Mouse (Mus musculus) layer of hippocampus, adult 11-12 months (tissue): ENCODE results near the gene Hist3h2ba.
"Not testable (repeated sequence)": the region's sequence is repeated elsewhere in the genome, so short reads cannot be mapped to it uniquely, and the experiment has no call there.

Experiments
- DNase-seq: peaks from one replicate; pipeline ENCODE4 v3.0.0; 2022; ENCODE audit warnings: low spot score

The Hist3h2ba gene

GRCm38 (mm10) chr11:58938322-58939087 lies 10.2 kb upstream of the Hist3h2ba start, which contains the start of gene Rnf187:
Gene Rnf187, minus strand, starts transcription at chr11:58938916.
- peak; percentile 93 for DNase-seq

DNA sequence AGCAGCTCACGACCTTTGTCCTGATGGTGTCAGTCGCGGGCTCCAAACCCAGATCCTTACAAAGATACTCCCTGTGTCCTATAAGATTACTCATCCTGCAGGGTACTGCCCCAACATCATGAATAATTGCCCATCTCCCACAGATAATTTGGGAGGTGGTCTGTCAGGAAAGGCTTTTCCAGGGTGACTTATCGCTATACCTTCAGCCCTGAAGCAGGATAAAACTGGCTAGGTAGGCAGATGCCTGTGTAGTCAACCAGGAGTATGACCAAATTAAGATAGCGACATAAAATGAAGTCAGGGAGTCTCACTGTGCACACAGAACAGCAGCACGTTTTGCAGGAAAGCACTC lies 9.7 kb upstream of the Hist3h2ba start:
- DNase-seq: no peak

DNA sequence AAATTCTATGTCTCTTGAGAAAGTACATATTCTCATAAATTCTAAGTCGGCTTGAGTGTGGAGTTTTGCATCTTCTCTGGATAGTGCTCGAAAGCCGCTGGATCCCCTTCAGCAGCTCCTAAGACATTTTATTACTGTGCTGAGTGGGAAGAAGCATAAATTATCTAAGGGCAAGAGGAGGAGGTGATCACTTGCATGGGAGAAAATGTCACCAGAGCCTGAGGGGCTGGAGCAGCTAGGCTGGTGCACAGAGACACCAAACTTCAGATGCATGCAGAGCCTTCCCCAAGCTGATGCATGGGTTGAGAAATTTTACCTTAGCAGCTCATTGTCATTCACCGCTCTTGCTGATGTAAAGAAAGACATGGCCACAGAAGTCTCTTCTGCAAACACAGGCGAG lies 4.6 kb upstream of the Hist3h2ba start:
- DNase-seq: no peak

GRCm38 (mm10) chr11:58947306-58947705 lies 1.4 kb upstream of the Hist3h2ba start:
- DNase-seq: no peak

GRCm38 (mm10) chr11:58947798-58948528 lies 757 bp upstream of the Hist3h2ba start:
- peak; percentile 67 for DNase-seq

DNA sequence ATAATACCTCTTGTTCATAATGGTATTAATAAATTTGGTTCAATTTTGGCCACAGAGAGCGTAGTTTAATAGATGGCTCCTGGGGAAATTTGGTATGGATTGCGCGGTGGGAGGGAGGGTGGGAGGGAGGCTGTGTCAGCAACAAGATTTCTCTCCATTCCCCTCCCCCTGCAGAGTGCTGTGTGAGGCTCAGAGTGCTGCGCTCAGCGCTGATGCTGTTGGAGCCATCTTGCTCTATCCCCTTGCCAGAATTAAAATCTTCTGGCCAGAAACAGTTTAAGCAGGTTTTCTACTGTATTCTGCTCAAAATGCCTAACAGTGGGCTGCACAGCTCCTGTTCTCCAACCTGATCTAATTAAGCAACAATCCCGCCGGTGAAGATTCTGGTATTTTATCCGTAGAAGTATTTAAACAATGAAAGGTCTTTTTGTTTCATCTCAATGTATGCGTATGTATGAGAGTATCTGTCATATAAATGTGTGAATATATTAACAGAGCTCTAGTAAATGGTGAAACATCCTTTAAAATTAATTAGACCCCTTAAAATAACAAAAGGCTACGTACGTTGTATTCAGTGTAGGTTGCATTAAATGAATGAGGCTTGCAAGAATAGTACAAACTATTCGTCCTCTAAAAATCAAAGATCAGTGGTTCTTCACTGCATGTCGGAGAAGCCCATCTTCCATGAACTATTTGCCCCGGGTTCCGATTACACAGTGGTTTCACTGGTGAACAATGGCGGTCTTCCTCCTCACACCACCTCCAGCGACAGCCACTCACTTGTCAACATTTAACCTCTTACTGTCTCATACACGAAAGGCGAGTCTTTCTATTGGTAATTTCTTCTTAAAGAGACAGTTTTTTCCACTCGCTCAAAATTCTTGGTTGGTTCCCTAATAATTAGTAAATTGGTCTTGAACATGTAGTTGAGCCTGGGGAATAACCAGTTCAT lies 1.0 kb downstream of the Hist3h2ba start:
- DNase-seq: peak; percentile 74

- DNase-seq: no peak
These were observed 2.5 kb downstream of the Hist3h2ba start for GRCm38 (mm10) chr11:58951210-58951609.

GRCm38 (mm10) chr11:58953351-58954169 lies 4.8 kb downstream of the Hist3h2ba start:
- no peak for DNase-seq

DNA sequence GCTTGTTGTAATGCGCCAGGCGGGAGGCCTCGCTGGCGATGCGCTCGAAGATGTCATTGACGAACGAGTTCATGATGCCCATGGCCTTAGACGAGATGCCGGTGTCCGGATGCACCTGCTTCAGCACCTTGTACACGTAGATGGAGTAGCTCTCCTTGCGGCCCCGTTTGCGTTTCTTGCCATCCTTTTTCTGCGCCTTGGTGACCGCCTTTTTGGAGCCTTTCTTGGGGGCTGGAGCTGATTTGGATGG lies 5.4 kb downstream of the Hist3h2ba start:
- not testable (repeated sequence) for DNase-seq

GRCm38 (mm10) chr11:58954420-58955142 lies 5.9 kb downstream of the Hist3h2ba start, which contains the start of the genes Hist3h2a and Trim17:
Gene Hist3h2a, plus strand, starts transcription at chr11:58954685.
Gene Trim17, plus strand, starts transcription at chr11:58954685.
- DNase-seq: peak; percentile 95

DNA sequence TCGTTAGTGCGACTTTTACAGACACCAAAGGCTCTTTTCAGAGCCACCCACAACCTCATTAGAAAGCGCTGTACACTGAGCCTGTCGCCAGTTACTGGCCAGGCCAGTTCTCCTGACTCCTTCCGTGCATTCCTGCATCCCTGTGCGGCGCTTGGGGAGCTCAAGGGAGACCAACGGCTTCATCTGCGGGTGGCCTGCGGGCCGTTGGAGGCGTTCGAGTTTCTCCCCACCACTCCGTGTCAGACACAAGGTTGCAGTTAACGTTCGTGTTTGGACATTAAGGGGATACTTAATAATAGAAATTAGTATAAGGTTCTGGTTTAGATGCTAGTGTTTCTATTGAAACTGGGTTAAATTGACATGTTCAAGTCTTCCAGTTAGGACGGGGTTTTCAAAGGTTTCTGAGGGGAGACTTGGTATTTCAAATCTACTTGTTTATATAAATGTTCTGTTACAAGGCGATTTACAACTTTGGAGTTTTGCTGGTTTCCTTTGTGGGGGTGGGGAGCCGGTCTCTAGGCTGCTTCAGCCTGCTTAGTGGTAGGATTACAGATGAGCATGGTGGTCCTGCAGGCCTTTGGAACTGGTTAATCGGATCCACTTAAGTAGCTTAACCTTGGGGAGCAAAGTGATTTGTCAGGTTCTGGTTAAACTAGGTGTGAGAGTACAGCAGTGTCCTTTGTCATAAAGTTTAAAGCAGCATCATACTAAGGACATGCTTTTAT lies 6.6 kb downstream of the Hist3h2ba start:
- DNase-seq: no peak

DNA sequence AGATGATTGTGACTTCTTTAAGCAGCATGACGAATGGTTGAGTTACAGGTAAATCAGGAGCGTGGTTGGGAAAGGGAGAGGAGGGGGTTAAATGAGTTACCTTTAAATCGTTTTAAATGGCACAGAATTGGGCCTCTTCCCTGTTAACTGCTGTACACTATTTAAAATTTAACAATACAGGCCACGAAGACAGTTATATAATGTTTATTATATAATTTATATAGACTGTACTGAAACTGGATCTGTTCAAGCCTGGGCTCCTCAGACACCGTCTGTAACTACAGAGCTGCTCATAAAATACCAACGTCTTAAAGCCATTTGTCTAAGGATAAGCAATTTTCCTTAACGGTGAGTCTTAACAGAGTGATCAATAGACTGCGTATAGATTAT lies 7.1 kb downstream of the Hist3h2ba start:
- DNase-seq: no peak

DNA sequence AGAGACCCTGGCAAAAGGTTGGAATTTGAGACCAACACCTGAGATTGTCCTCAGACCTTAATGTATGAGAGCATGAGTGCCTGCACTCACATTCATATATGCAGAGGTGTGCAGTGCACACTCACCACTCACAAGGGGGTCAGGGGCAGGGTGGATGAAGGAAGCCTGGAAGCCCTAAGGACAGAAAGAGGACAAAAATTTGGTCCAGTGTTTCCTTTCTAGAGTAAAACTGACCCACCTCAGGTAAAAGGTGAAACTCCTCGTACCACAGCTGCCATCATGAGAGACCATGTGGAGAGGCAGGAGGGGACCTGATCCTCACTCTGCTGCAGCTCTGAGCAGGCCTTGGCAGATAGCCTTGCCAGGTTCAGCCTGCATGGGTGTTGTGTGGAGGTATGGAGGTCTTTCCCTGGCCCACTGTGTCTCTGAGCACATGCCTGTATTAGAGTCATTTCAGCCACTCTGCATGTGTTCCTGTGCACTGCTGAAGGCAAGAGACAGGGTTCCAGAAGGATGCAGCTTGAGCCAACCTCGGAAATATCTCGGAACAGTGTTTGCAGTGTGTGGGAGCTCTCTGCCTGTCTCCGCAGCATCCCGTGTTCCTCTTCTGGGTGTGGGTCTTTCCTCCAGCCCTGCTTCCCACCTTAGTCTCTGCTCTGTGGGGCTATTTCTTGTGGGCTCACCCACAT lies 8.7 kb downstream of the Hist3h2ba start:
- DNase-seq: no peak

DNA sequence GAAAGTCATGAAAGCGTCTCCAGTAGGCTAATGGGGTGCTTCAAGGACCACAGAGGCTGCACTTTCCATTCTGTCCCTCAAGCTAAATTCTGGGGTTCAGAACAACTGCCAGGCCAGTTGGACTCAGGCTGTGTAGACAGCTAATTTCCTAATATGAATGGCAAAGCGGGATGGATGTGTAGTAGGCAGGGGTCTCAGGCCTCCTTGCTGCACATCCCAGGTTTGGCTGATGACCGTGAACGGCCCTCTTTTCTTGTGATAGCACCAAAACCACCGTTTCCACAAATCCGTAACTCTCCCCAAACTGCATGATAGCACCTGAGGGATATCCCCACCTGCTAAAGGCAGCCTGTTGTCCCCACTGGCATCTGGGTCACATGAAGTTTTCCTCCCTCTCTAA lies 9.8 kb downstream of the Hist3h2ba start:
- no peak for DNase-seq

GRCm38 (mm10) chr11:58959186-58959825 lies 10.6 kb downstream of the Hist3h2ba start:
- DNase-seq: no peak

DNA sequence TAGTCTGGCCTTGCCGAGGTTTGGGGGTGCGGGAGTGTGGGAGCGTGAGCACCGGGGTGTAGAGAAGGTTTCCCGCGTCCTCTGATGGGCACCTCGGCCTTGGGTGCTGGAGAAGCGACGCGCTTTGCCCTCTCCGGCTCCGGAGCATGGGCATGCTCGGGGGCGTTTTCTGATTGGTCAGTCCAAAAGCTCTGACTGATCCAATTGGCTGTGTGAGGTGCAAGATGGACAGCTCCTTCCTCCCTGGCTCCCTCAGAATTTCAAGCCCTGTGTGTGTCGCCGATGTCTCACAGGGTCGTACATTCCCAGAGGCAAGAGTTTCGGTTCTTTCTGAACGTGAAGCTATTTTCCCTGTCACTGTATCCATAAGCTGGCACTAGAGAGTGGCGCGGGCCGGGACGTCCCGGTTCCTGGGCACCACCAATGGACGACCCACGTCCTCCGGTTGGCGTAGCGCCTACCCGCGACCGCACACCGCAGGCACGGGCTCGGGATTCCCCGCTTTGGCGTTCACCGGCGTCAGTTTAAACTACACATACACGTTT lies 11.3 kb downstream of the Hist3h2ba start:
- peak; percentile 80 for DNase-seq

- DNase-seq: no peak
These were observed 12.9 kb downstream of the Hist3h2ba start for GRCm38 (mm10) chr11:58961364-58962177.

DNA sequence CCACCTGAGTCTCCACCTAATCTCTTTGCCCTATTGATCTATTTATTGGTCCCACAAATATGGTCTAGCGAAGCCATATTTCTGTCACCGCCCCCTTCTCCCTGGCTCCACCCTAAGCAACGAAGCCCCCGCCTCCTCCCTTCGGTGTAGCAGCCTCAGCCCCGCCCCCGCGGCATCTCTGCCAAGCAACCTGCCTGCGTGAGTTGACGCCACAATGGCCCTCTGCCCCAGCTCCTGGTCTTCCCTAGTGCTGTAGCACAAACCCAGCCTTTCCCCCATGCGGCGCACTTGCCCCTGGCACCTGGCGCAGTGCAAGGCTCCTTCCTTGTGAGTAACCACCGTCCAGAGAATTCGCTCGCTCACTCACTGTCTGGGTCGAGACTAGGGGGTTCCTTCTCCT lies 14.8 kb downstream of the Hist3h2ba start:
- DNase-seq: no peak
